Mouse (Mus musculus): ENCODE data around the gene Dtx3. TPM values are rescaled to one million over a fixed set of nuclear protein-coding genes. Genes with fewer than 3 reads are reported as not detected.

Dtx3 gene
- polyA plus RNA-seq, 1 experiment from 2014 or later: 112 TPM

GRCm38 (mm10) chr10:127186451-127186850 is 9.1 kb downstream of the Dtx3 start:
- no peaks in the 10 kb centered on the region for H3K9me3 ChIP-seq (ENCODE audit: control insufficient read depth, low read length)
- ATAC-seq (ENCODE audit: low read depth) (no peak), DNase-seq (ENCODE audit: low spot score) (no peak)
- peaks cover 16% of the 10 kb centered on the region for H3K4me1 ChIP-seq (ENCODE audit: control insufficient read depth, insufficient read depth, low read length)
- WGBS: 88% methylated on average over 1 of the region's 1 CpGs
- no peak overlapping the region for H3K27ac ChIP-seq (replicated peaks; ENCODE audit: low read depth, low read length)
- H3K4me3 ChIP-seq (ENCODE audit: low read depth, low read length): no peak overlapping the region
- no peak overlapping the region for H3K4me2 ChIP-seq (ENCODE audit: low read depth, low read length)
- peaks cover 5% of the 10 kb centered on the region; the same call in 1 of the 2 replicates for H3K27me3 ChIP-seq (replicated peaks; ENCODE audit: control insufficient read depth, insufficient read depth, low read length)
- H3K36me3 ChIP-seq (ENCODE audit: control insufficient read depth, insufficient read depth, low read length): peaks cover 52% of the 10 kb centered on the region
- no peak overlapping the region for H3K9ac ChIP-seq (ENCODE audit: low read depth, low read length)

- peaks cover 13% of the 10 kb centered on the region for H3K27me3 ChIP-seq (replicated peaks; ENCODE audit: control insufficient read depth, insufficient read depth, low read length)
- no peak overlapping the region for H3K27ac ChIP-seq (replicated peaks; ENCODE audit: low read depth, low read length)
- no peak overlapping the region for H3K4me2 ChIP-seq (ENCODE audit: low read depth, low read length)
- H3K9me3 ChIP-seq (ENCODE audit: control insufficient read depth, low read length): no peaks in the 10 kb centered on the region
- H3K4me3 ChIP-seq (ENCODE audit: low read depth, low read length): no peak overlapping the region
- H3K36me3 ChIP-seq (ENCODE audit: control insufficient read depth, insufficient read depth, low read length): peaks cover 46% of the 10 kb centered on the region
- ATAC-seq (ENCODE audit: low read depth) (no peak), DNase-seq (ENCODE audit: low spot score) (no peak)
- WGBS: 81% methylated on average over 15 of the region's 15 CpGs
- peaks cover 6% of the 10 kb centered on the region for H3K4me1 ChIP-seq (ENCODE audit: control insufficient read depth, insufficient read depth, low read length)
- H3K9ac ChIP-seq (ENCODE audit: low read depth, low read length): no peak overlapping the region
Measured at GRCm38 (mm10) chr10:127185506-127185905, 10.0 kb downstream of the Dtx3 start.

- H3K4me1 ChIP-seq (ENCODE audit: control insufficient read depth, insufficient read depth, low read length): peaks cover 4% of the 10 kb centered on the region; the same call in 1 of the 2 replicates
- no peak overlapping the region for H3K4me3 ChIP-seq (ENCODE audit: low read depth, low read length)
- no peaks in the 10 kb centered on the region for H3K9me3 ChIP-seq (ENCODE audit: control insufficient read depth, low read length)
- WGBS: 67% methylated on average over 9 of the region's 9 CpGs
- peaks cover 46% of the 10 kb centered on the region for H3K36me3 ChIP-seq (ENCODE audit: control insufficient read depth, insufficient read depth, low read length)
- H3K27ac ChIP-seq (replicated peaks; ENCODE audit: low read depth, low read length): no peak overlapping the region
- H3K9ac ChIP-seq (ENCODE audit: low read depth, low read length): no peak overlapping the region
- peaks cover 16% of the 10 kb centered on the region for H3K27me3 ChIP-seq (replicated peaks; ENCODE audit: control insufficient read depth, insufficient read depth, low read length)
- H3K4me2 ChIP-seq (ENCODE audit: low read depth, low read length): no peak overlapping the region
- ATAC-seq (ENCODE audit: low read depth) (no peak), DNase-seq (ENCODE audit: low spot score) (peak; percentile 31)
Measured at GRCm38 (mm10) chr10:127185101-127185500, 10.4 kb downstream of the Dtx3 start.

- Histone ChIP-seq H3K4me1 (ENCODE audit: control insufficient read depth, insufficient read depth, low read length) (peaks cover 4% of the 10 kb centered on the region; the same call in 1 of the 2 replicates), H3K36me3 (ENCODE audit: control insufficient read depth, insufficient read depth, low read length) (peaks cover 46% of the 10 kb centered on the region), H3K9me3 (ENCODE audit: control insufficient read depth, low read length) (no peaks in the 10 kb centered on the region), H3K27me3 (replicated peaks; ENCODE audit: control insufficient read depth, insufficient read depth, low read length) (peaks cover 30% of the 10 kb centered on the region), H3K27ac (replicated peaks; ENCODE audit: low read depth, low read length) (no peak overlapping the region), H3K4me2 (ENCODE audit: low read depth, low read length) (peak overlapping the region; percentile 29), H3K4me3 (ENCODE audit: low read depth, low read length) (no peak overlapping the region), H3K9ac (ENCODE audit: low read depth, low read length) (0 out of 2 replicates have a peak overlapping the region, but pooled peaks have one; percentile 5)
- DNase-seq (ENCODE audit: low spot score) (peak; percentile 23), ATAC-seq (ENCODE audit: low read depth) (no peak)
- 16% methylated on average over 17 of the region's 20 CpGs for WGBS
Measured at GRCm38 (mm10) chr10:127183759-127184158, 11.8 kb downstream of the Dtx3 start.

GRCm38 (mm10) chr10:127182624-127183023 is 12.9 kb downstream of the Dtx3 start:
- H3K9ac ChIP-seq (ENCODE audit: low read depth, low read length): no peak overlapping the region
- no peak for DNase-seq (ENCODE audit: low spot score)
- H3K9me3 ChIP-seq (ENCODE audit: control insufficient read depth, low read length): no peaks in the 10 kb centered on the region
- H3K27me3 ChIP-seq (replicated peaks; ENCODE audit: control insufficient read depth, insufficient read depth, low read length): peaks cover 40% of the 10 kb centered on the region
- H3K27ac ChIP-seq (replicated peaks; ENCODE audit: low read depth, low read length): no peak overlapping the region
- H3K36me3 ChIP-seq (ENCODE audit: control insufficient read depth, insufficient read depth, low read length): peaks cover 46% of the 10 kb centered on the region
- peaks cover 9% of the 10 kb centered on the region for H3K4me1 ChIP-seq (ENCODE audit: control insufficient read depth, insufficient read depth, low read length)
- H3K4me2 ChIP-seq (ENCODE audit: low read depth, low read length): no peak overlapping the region
- 81% methylated on average over 4 of the region's 4 CpGs for WGBS
- no peak for ATAC-seq (ENCODE audit: low read depth)
- no peak overlapping the region for H3K4me3 ChIP-seq (ENCODE audit: low read depth, low read length)

DNA sequence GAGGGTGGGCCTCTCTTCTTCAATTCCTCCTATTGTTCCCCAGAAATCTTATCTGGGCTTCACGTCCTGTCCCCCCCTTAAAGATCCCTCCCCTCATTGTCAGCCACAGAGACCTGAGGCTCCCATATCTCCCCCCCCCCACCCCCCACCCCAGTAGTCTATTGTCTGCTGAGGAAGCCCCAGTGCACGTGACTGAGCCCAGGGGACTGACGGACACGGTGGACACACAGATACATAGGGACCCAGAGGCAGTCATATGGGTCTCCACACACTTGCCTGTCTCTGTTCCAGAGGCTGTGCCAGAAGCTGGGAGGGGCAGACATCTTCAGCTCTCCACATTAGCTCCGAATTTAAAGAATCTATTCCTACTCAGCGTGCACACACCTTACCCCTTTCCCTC is 14.0 kb downstream of the Dtx3 start:
- no peak overlapping the region for H3K4me2 ChIP-seq (ENCODE audit: low read depth, low read length)
- 62% methylated on average over 6 of the region's 6 CpGs for WGBS
- peaks cover 39% of the 10 kb centered on the region for H3K36me3 ChIP-seq (ENCODE audit: control insufficient read depth, insufficient read depth, low read length)
- ATAC-seq (ENCODE audit: low read depth): no peak
- no peaks in the 10 kb centered on the region for H3K9me3 ChIP-seq (ENCODE audit: control insufficient read depth, low read length)
- H3K27ac ChIP-seq (replicated peaks; ENCODE audit: low read depth, low read length): no peak overlapping the region
- H3K27me3 ChIP-seq (replicated peaks; ENCODE audit: control insufficient read depth, insufficient read depth, low read length): peaks cover 51% of the 10 kb centered on the region
- no peak overlapping the region for H3K4me3 ChIP-seq (ENCODE audit: low read depth, low read length)
- H3K4me1 ChIP-seq (ENCODE audit: control insufficient read depth, insufficient read depth, low read length): peaks cover 7% of the 10 kb centered on the region; the same call in 1 of the 2 replicates
- DNase-seq (ENCODE audit: low spot score): no peak
- H3K9ac ChIP-seq (ENCODE audit: low read depth, low read length): no peak overlapping the region

DNA sequence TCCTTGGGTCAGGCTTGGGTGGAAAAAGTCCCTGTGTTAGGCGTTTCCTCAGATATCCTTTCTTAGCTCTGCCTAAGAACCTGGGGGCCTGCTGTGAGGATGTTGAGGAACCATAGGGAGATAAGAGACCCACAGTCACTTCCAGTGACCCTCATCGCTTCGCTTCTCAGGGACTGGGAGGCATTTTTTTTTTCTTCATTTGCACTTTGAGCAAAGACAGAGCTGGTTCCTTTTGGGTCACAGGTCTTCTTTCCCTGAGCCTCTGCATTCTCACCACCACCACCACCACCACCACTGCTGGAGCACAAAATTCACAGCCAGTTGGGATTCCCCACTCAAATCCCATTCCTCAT is 14.9 kb downstream of the Dtx3 start:
- Histone ChIP-seq H3K4me3 (ENCODE audit: low read depth, low read length) (peak overlapping the region; percentile 21; the same call in 1 of the 2 replicates), H3K36me3 (ENCODE audit: control insufficient read depth, insufficient read depth, low read length) (peaks cover 32% of the 10 kb centered on the region), H3K9me3 (ENCODE audit: control insufficient read depth, low read length) (no peaks in the 10 kb centered on the region), H3K4me2 (ENCODE audit: low read depth, low read length) (peak overlapping the region; percentile 49; the same call in 1 of the 2 replicates), H3K4me1 (ENCODE audit: control insufficient read depth, insufficient read depth, low read length) (peaks cover 7% of the 10 kb centered on the region; the same call in 1 of the 2 replicates), H3K27ac (replicated peaks; ENCODE audit: low read depth, low read length) (no peak overlapping the region), H3K9ac (ENCODE audit: low read depth, low read length) (no peak overlapping the region), H3K27me3 (replicated peaks; ENCODE audit: control insufficient read depth, insufficient read depth, low read length) (peaks cover 51% of the 10 kb centered on the region)
- no peak for DNase-seq (ENCODE audit: low spot score)
- 17% methylated on average over 3 of the region's 3 CpGs for WGBS
- no peak for ATAC-seq (ENCODE audit: low read depth)

DNA sequence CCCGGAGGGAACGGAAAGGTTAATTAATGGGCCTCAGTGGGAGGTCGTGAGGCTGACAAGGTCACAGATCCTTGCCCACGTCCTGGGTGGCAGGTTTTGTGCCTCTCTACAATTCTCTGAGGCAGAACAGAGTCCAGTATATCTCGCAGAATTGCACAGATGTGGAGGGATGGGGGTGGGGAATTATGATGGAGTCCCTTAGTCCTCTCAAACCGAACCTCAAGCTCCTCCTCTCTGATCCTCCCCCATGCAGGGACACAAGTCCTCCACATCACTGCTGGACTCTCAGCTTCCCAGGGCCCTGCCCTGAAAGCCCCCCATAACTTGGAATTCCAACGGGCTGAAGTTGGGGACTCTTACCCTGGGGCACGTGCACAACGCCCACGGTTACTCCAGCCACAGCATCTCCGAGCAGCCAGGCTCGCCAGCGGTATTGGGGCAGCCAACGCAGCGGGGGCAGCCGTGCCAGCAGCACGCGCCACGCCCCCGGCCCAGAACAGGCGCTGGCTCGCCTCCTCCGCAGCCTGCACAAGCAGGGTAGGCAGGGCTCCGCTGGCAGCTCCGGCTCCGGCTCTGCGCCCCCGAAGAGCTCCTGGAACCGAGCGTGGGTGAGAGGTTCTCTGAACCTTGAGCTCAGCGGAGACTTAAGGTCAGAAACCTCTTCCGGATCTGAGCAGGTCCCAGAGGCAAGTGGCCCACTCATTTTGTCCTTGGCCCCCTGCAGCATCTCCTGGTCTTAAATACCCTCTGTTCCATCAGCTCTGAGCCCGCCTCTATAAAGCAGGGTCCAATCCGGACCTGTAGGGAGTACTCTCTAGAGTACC is 15.4 kb downstream of the Dtx3 start, which contains the start of gene Slc26a10:
Gene Slc26a10, minus strand, starts transcription at position 775 of the 824 bp plus-strand sequence.
- Histone ChIP-seq H3K9ac (ENCODE audit: low read depth, low read length) (no peak within 1 kb of the TSS), H3K27ac (replicated peaks; ENCODE audit: low read depth, low read length) (no peak within 1 kb of the TSS), H3K4me3 (ENCODE audit: low read depth, low read length) (peak within 1 kb of the TSS; percentile 21), H3K27me3 (replicated peaks; ENCODE audit: control insufficient read depth, insufficient read depth, low read length) (peaks cover 51% of the 10 kb centered on the region), H3K9me3 (ENCODE audit: control insufficient read depth, low read length) (no peaks in the 10 kb centered on the region), H3K36me3 (ENCODE audit: control insufficient read depth, insufficient read depth, low read length) (peaks cover 26% of the 10 kb centered on the region), H3K4me2 (ENCODE audit: low read depth, low read length) (peak within 1 kb of the TSS; percentile 49), H3K4me1 (ENCODE audit: control insufficient read depth, insufficient read depth, low read length) (peaks cover 7% of the 10 kb centered on the region; the same call in 1 of the 2 replicates)
- DNase-seq (ENCODE audit: low spot score) (peak; percentile 27), ATAC-seq (ENCODE audit: low read depth) (peak; percentile 34)
- 3% methylated on average over 27 of the region's 34 CpGs for WGBS

Measured in embryonic facial prominence, embryonic 14.5 days (tissue).